ENCODE assay signal across 15 mouse cellular contexts in the genomic region with DNA sequence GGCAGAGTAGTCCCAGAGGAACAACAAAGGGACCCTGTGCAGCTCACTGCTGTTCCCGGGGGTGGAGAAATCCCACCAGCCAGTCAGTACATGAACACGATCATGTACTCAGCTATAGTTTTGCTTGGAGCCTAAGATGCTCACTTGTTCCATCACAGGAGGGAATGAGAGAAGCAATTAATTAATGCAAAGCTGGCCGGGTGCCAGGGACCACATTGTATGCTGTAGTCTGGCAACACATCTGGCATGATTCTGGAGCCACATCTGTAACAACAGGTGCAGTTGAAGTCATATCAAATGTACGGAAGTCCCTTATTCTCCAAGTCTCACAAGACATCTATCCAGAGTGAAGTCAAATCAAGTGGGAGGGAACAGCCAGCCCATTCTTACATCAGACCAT. TPM values are rescaled to one million over a fixed set of nuclear protein-coding genes. Genes with fewer than 3 reads are reported as not detected.
"Had no signal": no experiment of that assay in that cellular context is flagged by ENCODE, and none has a peak within 500 bp of the region (broad histone marks: within the 10 kb centered on the region; RNA-seq: fewer than 3 reads in every experiment).

No protein-coding gene starts in this region.

- H3K4me3 ChIP-seq: liver, embryonic 13.5 days; lung, embryonic 15.5 days; megakaryocyte, embryonic 14.5 days; midbrain, embryonic 12.5 days had no signal

- H3K27me3 ChIP-seq: liver, embryonic 13.5 days; lung, embryonic 15.5 days; megakaryocyte, embryonic 14.5 days; midbrain, embryonic 12.5 days had no signal

- DNase-seq: kidney, adult 2 months; kidney, postnatal 25 days; liver; liver, embryonic 13.5 days; liver, postnatal 0 days; lung, postnatal 14 days; thymus, adult 2 months; thymus, postnatal 25 days had no signal

- H3K36me3 ChIP-seq: liver, embryonic 13.5 days; lung, embryonic 15.5 days; midbrain, embryonic 12.5 days had no signal

- H3K9me3 ChIP-seq: liver, embryonic 13.5 days; lung, embryonic 15.5 days; midbrain, embryonic 12.5 days had no signal

- H3K9ac ChIP-seq: liver, embryonic 13.5 days; liver, postnatal 0 days; lung, embryonic 15.5 days; midbrain, embryonic 12.5 days had no signal

- H3K4me2 ChIP-seq: liver, embryonic 13.5 days; lung, embryonic 15.5 days; midbrain, embryonic 12.5 days had no signal

- ATAC-seq: intestine, embryonic 16.5 days; liver, postnatal 0 days had no signal

- H3K27ac ChIP-seq: liver, embryonic 13.5 days; lung, embryonic 15.5 days; macrophage; midbrain, embryonic 12.5 days; stomach, postnatal 0 days had no signal

- H3K4me1 ChIP-seq: liver, embryonic 13.5 days; lung, embryonic 15.5 days; megakaryocyte, embryonic 14.5 days; midbrain, embryonic 12.5 days had no signal

RNA-seq across cellular contexts. Expression of a gene that starts 45.3 kb away (rescaled TPM):
- total RNA-seq: monocyte, adult 5-6 weeks had no signal
- polyA plus RNA-seq: liver, postnatal 0 days; macrophage had no signal
